Mouse (Mus musculus) adrenal gland, adult 2 months (tissue): ENCODE measurements around the gene Nrg4. TPM values are rescaled to one million over a fixed set of nuclear protein-coding genes. Genes with fewer than 3 reads are reported as not detected.

ENCODE experiments used
- DNase-seq: peaks from one replicate; pipeline ENCODE4 v3.0.0; 2021
- polyA plus RNA-seq: library from polyadenylated mRNA; depleted of rRNA; stranded (reverse); fragments of >200 nt; gene quantifications from 2 replicates; pipeline ENCODE4 v1.2.3, GENCODE M21; 2012; rRNA removed
- total RNA-seq, 2 experiments: library from RNA; stranded (reverse); gene quantifications; 2 replicates each; pipeline ENCODE4 v1.2.3; 2021

Nrg4 gene
- total and polyA plus RNA-seq, 3 experiments, result 12.4 to 44.6 (median 27.8) TPM

- DNase-seq, result no peak
Measured at GRCm38 (mm10) chr9:55215056-55215455, 111.6 kb downstream of the Nrg4 start.

- DNase-seq, result no peak
Measured at GRCm38 (mm10) chr9:55213396-55213795, 113.2 kb downstream of the Nrg4 start.

- no peak for DNase-seq
Measured at GRCm38 (mm10) chr9:55211611-55212010, 115.0 kb downstream of the Nrg4 start.

GRCm38 (mm10) chr9:55208790-55209481 lies 117.7 kb downstream of the Nrg4 start, which contains the start of gene Fbxo22:
TSS of gene Fbxo22 (plus strand) at chr9:55208925.
- DNase-seq, result peak; percentile 93

GRCm38 (mm10) chr9:55208458-55208789 lies 118.2 kb downstream of the Nrg4 start:
- DNase-seq, result no peak

GRCm38 (mm10) chr9:55199348-55199747 lies 127.3 kb downstream of the Nrg4 start:
- peak; percentile 66 for DNase-seq

GRCm38 (mm10) chr9:55198260-55198659 lies 128.4 kb downstream of the Nrg4 start:
- no peak for DNase-seq

- no peak for DNase-seq
Measured at GRCm38 (mm10) chr9:55195876-55196275, 130.8 kb downstream of the Nrg4 start.

GRCm38 (mm10) chr9:55174235-55174634 lies 152.4 kb downstream of the Nrg4 start:
- DNase-seq, result no peak

- DNase-seq, result no peak
Measured at GRCm38 (mm10) chr9:55172195-55172685, 154.4 kb downstream of the Nrg4 start.

GRCm38 (mm10) chr9:55170655-55171412 lies 155.8 kb downstream of the Nrg4 start:
- DNase-seq, result peak; percentile 74

Other genes starting within 250 kb of the Nrg4 start
- gene Ube2q2, start 178.0 kb downstream of the Nrg4 start, total RNA-seq, result 10 to 100 TPM; 52.7 to 62.9 TPM
- gene Ube2q2, start 178.0 kb downstream of the Nrg4 start, polyA plus RNA-seq, result 28.8 and 35.3 TPM in 2 replicates
- gene Fbxo22, start 117.9 kb downstream of the Nrg4 start, total RNA-seq, result 10 to 100 TPM; 32.5 to 40.3 TPM
- 6.4 and 7.5 TPM in 2 replicates for gene Fbxo22, start 117.9 kb downstream of the Nrg4 start, polyA plus RNA-seq
- 1 to 10 TPM in 1 of 2 experiments, under 1 TPM in 1; 0.69 to 1.0 TPM for gene Tmem266, start 69 bp upstream of the Nrg4 start, total RNA-seq
- 1.5 and 1.6 TPM in 2 replicates for gene Tmem266, start 69 bp upstream of the Nrg4 start, polyA plus RNA-seq
- 100 to 1,000 TPM; 394 to 566 TPM for gene Etfa, start 185.4 kb upstream of the Nrg4 start, total RNA-seq
- 82.0 and 95.3 TPM in 2 replicates for gene Etfa, start 185.4 kb upstream of the Nrg4 start, polyA plus RNA-seq
- gene Isl2, start 211.8 kb upstream of the Nrg4 start, total RNA-seq, result not detected
- not detected in 2 replicates for gene Isl2, start 211.8 kb upstream of the Nrg4 start, polyA plus RNA-seq